In the genomic region with DNA sequence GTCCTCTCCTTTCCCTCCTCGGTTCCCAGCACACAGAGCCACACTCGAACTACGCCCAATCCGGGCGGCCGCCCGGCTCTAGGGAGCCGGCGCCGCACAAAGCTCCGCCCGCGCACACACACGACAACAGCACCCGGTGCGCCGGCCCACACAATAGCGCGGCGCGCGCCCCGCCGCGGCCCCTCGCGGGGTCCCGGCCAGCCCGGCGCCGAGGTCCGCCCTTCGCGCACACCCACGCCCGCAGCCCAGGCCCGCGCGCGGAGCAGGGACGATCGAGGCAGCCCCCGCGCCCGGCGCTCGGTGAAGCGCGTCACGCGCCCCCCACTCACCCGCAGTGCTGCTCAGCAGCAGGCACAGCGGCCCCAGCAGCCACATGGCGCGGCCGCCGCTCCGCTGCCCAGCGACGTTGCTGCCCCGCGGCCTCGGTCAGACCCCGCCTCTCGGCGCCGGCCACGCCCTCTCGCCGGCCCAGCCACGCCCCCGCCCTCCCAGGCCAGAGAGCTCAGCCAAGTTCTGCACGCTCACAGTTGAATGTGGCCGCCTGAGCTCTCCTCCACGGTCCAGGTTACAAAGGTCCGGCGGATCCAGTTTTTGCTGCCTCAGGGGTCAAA, we compare ENCODE assay signal across 8 mouse cellular contexts. TPM values are rescaled to one million over a fixed set of nuclear protein-coding genes. Genes with fewer than 3 reads are reported as not detected.
DNase-seq lines count a peak whose midpoint lies in the region; ATAC-seq lines count a peak whose summit lies in the region.

Ldlrad3 (minus strand) TSS at position 435 of the 611 bp plus-strand sequence.

- H3K9ac ChIP-seq in embryonic facial prominence, embryonic 14.5 days (ENCODE audit: low read depth, low read length): peak within 1 kb of the TSS; percentile 90
- peak within 1 kb of the TSS; percentile 90 for H3K9ac ChIP-seq in limb, embryonic 13.5 days
- H3K9ac ChIP-seq in midbrain, embryonic 15.5 days: peak within 1 kb of the TSS; percentile 81

- peak; percentile 87 for DNase-seq in 3T3-L1 (ENCODE audit: low read depth, low spot score)
- DNase-seq in adrenal gland, postnatal 4 days (ENCODE audit: low spot score in 2 of 2): peak; percentile 81 to 85
- DNase-seq in embryonic facial prominence, embryonic 14.5 days (ENCODE audit: low spot score): peak; percentile 89
- DNase-seq in heart, adult 8-10 months (ENCODE audit: low spot score): peak; percentile 91
- peak; percentile 95 for DNase-seq in kidney, adult 9 months
- peak; percentile 82 to 94 for DNase-seq in spleen, adult 18-20 months

- H3K36me3 ChIP-seq in embryonic facial prominence, embryonic 14.5 days (ENCODE audit: control insufficient read depth, insufficient read depth, low read length): no peaks in the 10 kb centered on the region
- no peaks in the 10 kb centered on the region for H3K36me3 ChIP-seq in limb, embryonic 13.5 days
- H3K36me3 ChIP-seq in midbrain, embryonic 15.5 days (replicated peaks): no peaks in the 10 kb centered on the region

- H3K27ac ChIP-seq in embryonic facial prominence, embryonic 14.5 days (replicated peaks; ENCODE audit: low read depth, low read length): peak within 1 kb of the TSS; percentile 93
- peak within 1 kb of the TSS; percentile 92 for H3K27ac ChIP-seq in limb, embryonic 13.5 days
- H3K27ac ChIP-seq in midbrain, embryonic 15.5 days: peak within 1 kb of the TSS; percentile 85

- H3K4me1 ChIP-seq in embryonic facial prominence, embryonic 14.5 days (ENCODE audit: control insufficient read depth, insufficient read depth, low read length): peaks cover 32% of the 10 kb centered on the region
- H3K4me1 ChIP-seq in limb, embryonic 13.5 days: peaks cover 49% of the 10 kb centered on the region
- peaks cover 27% of the 10 kb centered on the region for H3K4me1 ChIP-seq in midbrain, embryonic 15.5 days

- peak within 1 kb of the TSS; percentile 80 for H3K4me3 ChIP-seq in embryonic facial prominence, embryonic 14.5 days (ENCODE audit: low read depth, low read length)
- peak within 1 kb of the TSS; percentile 77 for H3K4me3 ChIP-seq in limb, embryonic 13.5 days
- H3K4me3 ChIP-seq in midbrain, embryonic 15.5 days: peak within 1 kb of the TSS; percentile 80

- no peaks in the 10 kb centered on the region for H3K27me3 ChIP-seq in embryonic facial prominence, embryonic 14.5 days (replicated peaks; ENCODE audit: control insufficient read depth, insufficient read depth, low read length)
- H3K27me3 ChIP-seq in limb, embryonic 13.5 days: no peaks in the 10 kb centered on the region
- H3K27me3 ChIP-seq in midbrain, embryonic 15.5 days (replicated peaks): no peaks in the 10 kb centered on the region

- ATAC-seq in embryonic facial prominence, embryonic 14.5 days (ENCODE audit: low read depth): peak; percentile 96
- peak; percentile 94 for ATAC-seq in limb, embryonic 13.5 days (ENCODE audit: low FRiP score, low read depth)
- ATAC-seq in midbrain, embryonic 15.5 days (replicated peaks): peak; percentile 94

- under 1% methylated on average over 28 of the region's 77 CpGs for WGBS in embryonic facial prominence, embryonic 14.5 days
- whole genome bisulfite sequencing in limb, embryonic 13.5 days: 0% methylated on average over 47 of the region's 77 CpGs
- under 1% methylated on average over 73 of the region's 77 CpGs for WGBS in midbrain, embryonic 15.5 days

- H3K4me2 ChIP-seq in embryonic facial prominence, embryonic 14.5 days (ENCODE audit: low read depth, low read length): peak within 1 kb of the TSS; percentile 71
- H3K4me2 ChIP-seq in limb, embryonic 13.5 days (replicated peaks): peak within 1 kb of the TSS; percentile 81
- peak within 1 kb of the TSS; percentile 86 for H3K4me2 ChIP-seq in midbrain, embryonic 15.5 days

- H3K9me3 ChIP-seq in embryonic facial prominence, embryonic 14.5 days (ENCODE audit: control insufficient read depth, low read length): no peaks in the 10 kb centered on the region
- no peaks in the 10 kb centered on the region for H3K9me3 ChIP-seq in limb, embryonic 13.5 days
- no peaks in the 10 kb centered on the region for H3K9me3 ChIP-seq in midbrain, embryonic 15.5 days

RNA-seq across cellular contexts. Expression of gene Ldlrad3, which starts in this region (rescaled TPM):
- 10 to 100 TPM; 13.1 to 16.7 TPM for total RNA-seq in adrenal gland, postnatal 4 days (2021)
- 48.2 and 48.8 TPM in 2 replicates for polyA plus RNA-seq in embryonic facial prominence, embryonic 14.5 days (2014; fragmentation: Nextera tagmentation; extraction: Ambion mirVana)
- total RNA-seq in heart, adult 8-10 months (2022): 1 to 10 TPM; 3.1 to 3.7 (median 3.4) TPM
- 63.6 and 71.9 TPM in 2 replicates for polyA plus RNA-seq in limb, embryonic 13.5 days (2015; fragmentation: Nextera tagmentation; extraction: Ambion mirVana)
- 29.6 and 31.2 TPM in 2 replicates for polyA plus RNA-seq in midbrain, embryonic 15.5 days (2015; fragmentation: Nextera tagmentation; extraction: Ambion mirVana)

Comparison
In these comparisons a context has a peak if more than half of its experiments do, and no peak if none do; other contexts are left out.
1. Peak in every context shown above with its lines: DNase-seq, ATAC-seq, H3K4me3 ChIP-seq and H3K27ac ChIP-seq.